Mouse (Mus musculus) liver, embryonic 14.5 days (tissue): ENCODE measurements around the gene Polr2i.

Experiments used
- CTCF ChIP-seq: IDR thresholded peaks from 2 replicates; pipeline ENCODE4 v1.5.1; 2016; ENCODE audit warnings: antibody characterized with exemption, low read depth, control low read depth
- EP300 ChIP-seq: IDR thresholded peaks from 2 replicates; pipeline ENCODE4 v1.6.1; 2016; ENCODE audit warnings: antibody characterized with exemption, low read depth

GRCm38 (mm10) chr7:30282740-30283139 lies 51.0 kb downstream of the Polr2i start:
- TF ChIP-seq CTCF (no peak), EP300 (no peak)
